Mouse (Mus musculus) embryonic fibroblast, embryonic 13.5 days (primary cell): ENCODE results near the gene 6330409D20Rik. TPM values are rescaled to one million over a fixed set of nuclear protein-coding genes. Genes with fewer than 3 reads are reported as not detected.

Source experiments
- H3K27ac ChIP-seq: 2 replicates; pipeline ENCODE4 v1.5.1; 2012; ENCODE audit warnings: low read length, control low read depth, inconsistent platforms; ENCODE audit not compliant: insufficient read depth
- H3K4me1 ChIP-seq: 2 replicates; pipeline ENCODE4 v1.6.1; 2011; ENCODE audit warnings: low read length; ENCODE audit not compliant: control insufficient read depth, insufficient read depth
- H3K4me3 ChIP-seq: 2 replicates; pipeline ENCODE4 v1.5.1; 2011; ENCODE audit warnings: mild to moderate bottlenecking, control low read depth, low read length; ENCODE audit not compliant: insufficient read depth
- CTCF ChIP-seq: IDR thresholded peaks from 2 replicates; pipeline ENCODE4 v1.5.1; 2011; ENCODE audit warnings: mild to moderate bottlenecking, control low read depth, low read length, moderate library complexity, borderline replicate concordance; ENCODE audit not compliant: insufficient read depth
- POLR2A ChIP-seq: IDR thresholded peaks from 2 replicates; pipeline ENCODE4 v1.6.1; 2011; ENCODE audit warnings: low read depth, mild to moderate bottlenecking, control low read depth, low read length, moderate library complexity
- polyA plus RNA-seq: library from polyadenylated mRNA; stranded (reverse); fragments of >200 nt; gene quantifications from 2 replicates; pipeline ENCODE4 v1.2.4, GENCODE M21; 2011; ENCODE audit warnings: low read depth; ENCODE audit not compliant: missing spikeins, insufficient read length

The 6330409D20Rik gene
- polyA plus RNA-seq, 1 experiment: not detected

DNA sequence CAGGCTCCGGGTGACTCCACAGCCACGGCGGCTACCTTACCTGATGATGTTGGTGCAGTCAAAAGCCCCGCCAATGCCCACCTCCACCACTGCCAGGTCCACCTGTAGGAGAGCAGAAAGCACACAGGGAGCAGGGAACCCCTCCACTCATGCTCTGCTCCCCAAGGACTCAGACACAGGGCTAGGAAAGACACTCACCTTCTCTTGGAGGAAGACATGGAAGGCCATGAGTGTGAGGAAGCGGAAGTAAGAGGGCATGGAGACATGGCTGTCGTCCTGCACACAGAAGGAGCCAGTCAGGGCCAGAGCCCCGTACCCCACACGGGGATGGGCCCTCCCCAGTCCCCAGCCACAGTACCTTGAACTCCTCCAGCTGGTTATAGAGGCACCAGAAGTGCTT lies 53.3 kb downstream of the 6330409D20Rik start:
- Histone ChIP-seq H3K4me1 (peaks cover 2% of the 10 kb centered on the region; the same call in 1 of the 2 replicates), H3K4me3 (no peak overlapping the region)

DNA sequence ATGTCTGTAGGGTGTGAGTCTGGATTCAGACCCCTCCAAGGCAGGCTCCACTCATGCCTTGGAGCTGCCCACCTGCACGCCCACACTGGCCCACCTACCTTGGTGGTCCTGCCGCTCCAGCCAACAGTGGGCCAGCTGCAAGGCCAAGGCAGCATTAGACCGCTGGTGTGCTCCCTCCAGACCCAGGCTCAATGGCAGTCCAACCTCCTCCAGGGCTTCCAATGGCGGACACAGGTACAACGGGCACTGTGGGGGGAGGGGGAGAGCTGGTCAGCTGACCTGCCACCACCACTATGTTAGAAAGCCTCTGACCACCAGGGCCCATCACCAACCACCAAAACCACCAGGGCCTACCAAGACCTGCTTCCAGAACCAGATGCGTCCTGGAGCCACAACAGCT lies 54.2 kb downstream of the 6330409D20Rik start:
- Histone ChIP-seq H3K27ac (no peak overlapping the region), H3K4me1 (no peaks in the 10 kb centered on the region)
- TF ChIP-seq CTCF (no peak), POLR2A (no peak)

More for the DNA sequence above, 53.3 kb downstream of the 6330409D20Rik start:
- H3K27ac ChIP-seq: no peak overlapping the region
- TF ChIP-seq CTCF: no peak
- TF ChIP-seq POLR2A: no peak

DNA sequence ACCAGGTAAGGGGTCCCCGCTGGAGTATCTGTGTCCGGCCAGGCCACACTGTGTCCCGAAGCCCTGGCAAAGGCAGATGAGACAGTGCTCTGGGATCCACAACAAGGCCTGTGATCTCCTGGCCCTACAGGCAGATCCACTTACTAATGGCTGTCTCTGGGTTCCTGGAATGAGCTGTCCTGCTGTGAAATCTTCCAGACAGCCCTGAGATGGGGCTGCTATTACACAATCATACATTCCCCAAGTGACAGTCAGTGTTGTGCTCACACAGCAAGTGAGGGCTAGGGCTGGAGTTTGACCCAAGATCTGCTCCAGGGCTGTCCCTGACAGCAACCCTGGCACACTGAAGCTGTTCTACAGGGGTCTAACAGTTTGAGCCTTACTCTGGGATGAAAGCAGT lies 55.0 kb downstream of the 6330409D20Rik start:
- peak overlapping the region; percentile 13; the same call in 1 of the 2 replicates for H3K27ac ChIP-seq
- TF ChIP-seq CTCF: no peak
- no peaks in the 10 kb centered on the region for H3K4me1 ChIP-seq
- no peak overlapping the region for H3K4me3 ChIP-seq

More for the DNA sequence above, 54.2 kb downstream of the 6330409D20Rik start:
- no peak overlapping the region for H3K4me3 ChIP-seq

DNA sequence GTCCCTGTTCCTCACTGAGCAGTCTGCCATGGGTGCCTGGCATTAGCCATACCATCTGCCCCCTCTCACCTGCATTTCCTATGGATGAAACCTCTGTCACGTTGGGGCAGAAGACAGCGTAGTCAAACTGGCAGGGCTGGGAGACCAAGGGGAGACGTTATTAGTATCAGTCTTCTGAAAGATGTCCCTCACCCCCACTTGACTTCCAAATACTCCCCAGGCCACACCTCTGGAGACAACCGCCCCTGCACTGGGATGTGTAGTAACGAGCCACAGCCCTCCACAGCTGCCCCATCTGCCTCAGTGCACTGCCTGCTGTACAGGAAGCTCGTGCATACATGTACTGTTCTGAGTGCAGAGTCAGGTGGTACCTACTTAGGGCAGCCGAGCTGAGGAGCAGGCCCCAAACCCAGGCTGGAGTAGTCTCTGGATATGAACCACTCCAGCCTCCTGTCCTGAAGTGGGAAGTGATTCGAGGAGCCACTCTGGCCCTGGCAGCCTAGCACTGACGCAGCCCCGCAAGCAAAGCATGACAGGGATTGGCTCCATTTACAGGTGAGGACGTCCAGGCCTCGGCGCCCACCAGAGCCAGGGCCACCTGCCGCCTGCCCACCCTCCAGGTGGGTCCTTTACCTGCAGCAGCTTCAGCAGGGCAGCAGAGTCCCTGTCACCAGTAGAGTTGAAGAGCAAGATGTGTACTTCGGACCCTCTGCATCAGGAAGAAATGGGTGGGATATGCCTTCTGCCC lies 56.0 kb downstream of the 6330409D20Rik start:
- Histone ChIP-seq H3K4me1 (peaks cover 4% of the 10 kb centered on the region; the same call in 1 of the 2 replicates), H3K4me3 (no peak overlapping the region), H3K27ac (no peak overlapping the region)
- TF ChIP-seq POLR2A (no peak), CTCF (no peak)

DNA sequence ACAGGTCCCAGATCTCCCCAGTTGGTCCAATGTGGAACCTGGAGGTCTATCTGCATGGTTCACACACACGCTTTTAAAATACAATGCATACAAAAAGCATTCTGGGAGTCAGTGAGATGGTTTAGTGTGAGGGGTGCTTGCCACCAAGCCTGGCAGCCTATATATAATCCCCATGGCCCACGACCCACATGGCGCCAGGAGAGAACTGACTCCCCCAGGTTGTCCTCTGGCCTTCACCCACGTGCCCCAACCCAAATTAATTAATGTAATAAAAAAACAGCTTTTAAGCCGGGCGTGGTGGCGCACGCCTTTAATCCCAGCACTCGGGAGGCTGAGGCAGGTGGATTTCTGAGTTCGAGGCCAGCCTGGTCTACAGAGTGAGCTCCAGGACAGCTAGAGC lies 57.1 kb downstream of the 6330409D20Rik start:
- Histone ChIP-seq H3K4me1 (peaks cover 10% of the 10 kb centered on the region; the same call in 1 of the 2 replicates), H3K4me3 (no peak overlapping the region), H3K27ac (no peak overlapping the region)
- TF ChIP-seq POLR2A (no peak), CTCF (no peak)

DNA sequence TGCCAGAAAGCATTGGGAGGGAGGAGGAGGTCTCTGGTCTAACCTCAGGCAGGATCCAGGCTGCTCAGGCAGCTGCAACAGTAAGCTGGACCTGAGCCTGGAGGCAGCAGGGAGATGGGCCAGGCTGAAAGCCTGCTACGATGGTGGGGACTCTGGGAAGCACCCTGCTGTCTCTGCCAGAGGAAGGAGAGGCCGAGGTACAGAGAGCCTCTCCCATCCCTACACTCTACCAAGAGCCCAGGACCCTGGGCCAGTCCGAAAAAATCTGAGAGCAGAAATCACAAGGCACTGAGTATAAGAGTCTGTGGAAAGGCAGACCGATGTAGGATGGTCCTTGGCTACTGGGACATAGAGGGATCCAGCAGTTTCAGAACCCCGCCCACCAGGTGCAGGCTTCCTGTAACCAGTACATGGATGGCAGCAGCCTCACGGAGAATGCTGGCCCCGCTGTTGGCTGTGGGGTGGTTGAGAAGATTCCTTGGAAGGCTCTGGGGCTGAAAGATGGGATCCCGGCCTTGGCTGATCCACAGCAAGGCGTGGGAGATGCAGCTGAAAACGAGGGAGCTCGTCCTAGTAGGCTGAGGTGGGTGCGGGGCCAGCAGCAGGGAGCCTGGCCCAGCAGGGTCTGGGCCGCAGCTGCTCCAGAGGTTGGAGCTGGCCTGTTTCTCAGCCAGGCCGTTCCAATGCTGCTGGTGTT lies 57.9 kb downstream of the 6330409D20Rik start:
- no peak overlapping the region for H3K4me3 ChIP-seq
- no peak overlapping the region for H3K27ac ChIP-seq
- H3K4me1 ChIP-seq: peaks cover 10% of the 10 kb centered on the region; the same call in 1 of the 2 replicates
- TF ChIP-seq CTCF (no peak), POLR2A (no peak)

Other genes starting within 250 kb of the 6330409D20Rik start
- 5.3 and 8.9 TPM in 2 replicates for gene Fam102a, start 205.7 kb downstream of the 6330409D20Rik start, polyA plus RNA-seq
- 70.1 and 71.9 TPM in 2 replicates for gene Dpm2, start 170.2 kb downstream of the 6330409D20Rik start, polyA plus RNA-seq
- 0.67 TPM in 1 of 2 replicates, not detected in the other for gene Pip5kl1, start 166.2 kb downstream of the 6330409D20Rik start, polyA plus RNA-seq
- gene 9430097D07Rik, start 165.3 kb downstream of the 6330409D20Rik start, polyA plus RNA-seq: not detected in 2 replicates
- 20.4 and 21.5 TPM in 2 replicates for gene St6galnac4, start 153.9 kb downstream of the 6330409D20Rik start, polyA plus RNA-seq
- 33.3 and 39.3 TPM in 2 replicates for gene St6galnac6, start 141.3 kb downstream of the 6330409D20Rik start, polyA plus RNA-seq
- gene Ak1, start 119.3 kb downstream of the 6330409D20Rik start, polyA plus RNA-seq: 157 and 266 TPM in 2 replicates
- gene Eng, start 94.4 kb downstream of the 6330409D20Rik start, polyA plus RNA-seq: 15.1 and 17.1 TPM in 2 replicates
- gene Fpgs, start 36.9 kb downstream of the 6330409D20Rik start, polyA plus RNA-seq: 20.2 and 26.4 TPM in 2 replicates
- gene Cdk9, start 27.9 kb downstream of the 6330409D20Rik start, polyA plus RNA-seq: 77.9 and 82.0 TPM in 2 replicates
- gene Sh2d3c, start 20.0 kb downstream of the 6330409D20Rik start, polyA plus RNA-seq: 2.1 and 2.6 TPM in 2 replicates
- 26.1 and 36.6 TPM in 2 replicates for gene Tor2a, start 16.2 kb upstream of the 6330409D20Rik start, polyA plus RNA-seq
- gene Ttc16, start 34.6 kb upstream of the 6330409D20Rik start, polyA plus RNA-seq: 0.40 and 0.67 TPM in 2 replicates
- 28.9 and 44.3 TPM in 2 replicates for gene Ptrh1, start 34.8 kb upstream of the 6330409D20Rik start, polyA plus RNA-seq
- gene Cfap157, start 43.4 kb upstream of the 6330409D20Rik start, polyA plus RNA-seq: not detected in 2 replicates
- 33.3 and 41.4 TPM in 2 replicates for gene Stxbp1, start 106.2 kb upstream of the 6330409D20Rik start, polyA plus RNA-seq
- gene Fam129b, start 135.1 kb upstream of the 6330409D20Rik start, polyA plus RNA-seq: 142 and 223 TPM in 2 replicates
- 64.0 and 65.9 TPM in 2 replicates for gene Rpl12, start 220.5 kb upstream of the 6330409D20Rik start, polyA plus RNA-seq
- 15.3 and 18.5 TPM in 2 replicates for gene Lrsam1, start 220.6 kb upstream of the 6330409D20Rik start, polyA plus RNA-seq
- 5.9 and 7.0 TPM in 2 replicates for gene Slc2a8, start 241.1 kb upstream of the 6330409D20Rik start, polyA plus RNA-seq